Mouse (Mus musculus): ENCODE measurements around the gene Adgrl3.

Adgrl3 gene

GRCm38 (mm10) chr5:81076377-81076776 is 56.4 kb downstream of the Adgrl3 start:
- DNase-seq (ENCODE audit: low spot score in 2 of 2): no peak

- DNase-seq (ENCODE audit: low spot score in 2 of 2): no peak
Observed at GRCm38 (mm10) chr5:81077031-81077430, 57.1 kb downstream of the Adgrl3 start.

DNA sequence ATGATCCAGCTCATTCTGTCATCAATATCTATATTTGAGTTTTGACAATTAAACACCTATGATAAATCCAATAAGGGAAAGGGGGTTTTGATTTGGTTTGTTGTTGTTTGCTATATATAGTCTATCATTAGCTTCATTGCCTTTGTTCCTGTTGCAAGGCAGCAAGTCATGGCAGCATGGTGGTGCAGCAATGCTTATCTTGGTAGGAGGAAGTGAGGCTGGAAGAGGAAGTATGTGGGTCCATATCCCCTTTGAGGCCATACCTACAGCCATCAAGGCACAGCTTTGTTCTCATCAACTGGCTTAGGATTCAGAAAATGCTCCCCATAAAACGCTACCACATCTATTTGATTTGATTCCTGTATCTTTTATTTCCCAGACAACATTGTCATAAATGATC is 58.1 kb downstream of the Adgrl3 start:
- no peak for DNase-seq (ENCODE audit: low spot score in 2 of 2)

DNA sequence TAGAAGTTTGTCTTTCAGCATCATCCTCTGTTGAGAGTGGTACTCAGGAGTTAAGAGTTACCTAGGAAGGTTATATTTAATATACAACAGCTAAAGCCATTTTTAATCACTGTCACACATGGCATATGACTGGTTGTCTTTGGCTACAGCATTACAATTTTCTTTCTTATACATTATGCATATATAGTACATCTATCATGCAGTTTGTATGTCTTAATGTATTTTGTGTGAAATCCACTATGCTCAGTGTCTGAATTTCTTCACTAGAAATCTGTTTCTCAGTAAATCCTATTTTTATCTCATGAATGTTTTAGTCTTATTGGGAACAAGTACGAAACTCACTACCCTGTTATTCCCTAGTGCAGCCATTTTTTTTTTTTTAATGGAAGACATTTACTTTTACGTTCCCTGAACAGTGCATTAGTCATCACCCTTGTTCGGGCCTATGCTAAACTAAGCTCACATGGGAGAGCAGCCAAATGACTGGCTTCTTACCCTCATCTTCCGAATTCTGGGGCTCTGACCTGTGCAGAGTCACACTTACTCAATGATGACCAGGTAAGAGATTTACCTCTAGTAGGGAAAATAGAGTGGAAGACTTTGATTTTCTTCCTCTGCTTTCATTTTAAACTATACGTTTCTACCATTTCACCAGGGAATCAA is 63.9 kb downstream of the Adgrl3 start:
- DNase-seq (ENCODE audit: low spot score in 2 of 2): no peak

GRCm38 (mm10) chr5:81085152-81085551 is 65.2 kb downstream of the Adgrl3 start:
- DNase-seq (ENCODE audit: low spot score in 2 of 2): no peak

DNA sequence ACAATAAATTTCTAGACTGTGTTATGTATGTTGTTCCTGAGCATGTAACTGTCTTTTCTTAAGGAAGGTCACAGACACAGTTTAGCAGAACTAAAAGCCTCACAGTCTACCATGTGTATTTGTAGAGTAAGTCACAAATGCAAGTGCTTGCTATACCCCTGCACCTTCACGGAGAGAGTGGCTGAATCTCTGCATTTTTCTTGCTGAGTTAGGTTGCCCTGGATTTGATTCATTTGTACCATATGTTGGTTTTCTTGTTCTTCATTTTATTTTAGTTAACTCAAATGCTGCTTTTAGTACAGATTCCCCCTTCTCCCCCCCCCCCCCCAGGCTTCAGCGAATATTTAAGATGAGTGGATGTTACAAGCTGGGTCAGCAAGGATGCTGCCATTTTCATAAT is 68.7 kb downstream of the Adgrl3 start:
- no peak for DNase-seq (ENCODE audit: low spot score in 2 of 2)

DNA sequence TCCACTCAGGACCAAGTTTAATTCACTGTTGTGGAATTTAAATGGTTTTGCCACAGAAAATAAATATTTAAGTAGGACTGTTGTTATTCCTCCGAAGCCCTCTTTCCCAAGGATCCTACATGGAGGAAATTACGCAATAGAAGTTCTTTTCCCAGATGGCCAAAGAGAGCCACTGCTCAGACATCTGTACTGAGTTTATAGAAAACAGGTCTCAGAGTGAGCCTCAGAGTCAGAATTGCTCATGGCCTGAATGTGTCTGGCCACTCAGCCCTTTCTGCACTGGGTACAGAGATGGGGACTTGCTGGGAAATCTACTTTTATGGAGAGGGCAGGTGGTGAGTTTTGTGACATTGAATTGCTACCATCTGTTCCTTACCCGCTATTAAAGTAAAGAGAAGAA is 74.7 kb downstream of the Adgrl3 start:
- no peak for DNase-seq (ENCODE audit: low spot score in 2 of 2)

GRCm38 (mm10) chr5:81097131-81097530 is 77.2 kb downstream of the Adgrl3 start:
- DNase-seq (ENCODE audit: low spot score in 2 of 2): no peak

DNA sequence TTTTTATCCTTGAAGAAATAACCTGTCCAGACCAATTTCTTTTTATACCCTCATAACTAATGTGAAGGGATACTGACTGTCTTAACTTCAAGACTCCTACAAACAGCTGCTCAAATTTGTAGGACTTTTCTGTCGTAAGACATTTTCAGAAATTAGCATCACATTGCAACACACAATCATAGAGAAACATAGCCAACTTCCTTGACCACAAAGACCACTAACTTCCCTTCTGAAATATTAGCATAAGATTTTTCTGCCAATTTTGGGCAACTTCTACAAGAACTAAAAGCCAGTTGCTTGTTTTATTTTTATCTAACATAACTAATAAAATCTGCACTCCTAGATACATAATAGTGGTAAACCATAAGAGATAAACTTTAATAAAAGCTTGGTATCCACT is 87.5 kb downstream of the Adgrl3 start:
- no peak for DNase-seq (ENCODE audit: low spot score in 2 of 2)

GRCm38 (mm10) chr5:81124483-81124882 is 104.5 kb downstream of the Adgrl3 start:
- DNase-seq (ENCODE audit: low spot score in 2 of 2): no peak

- no peak for DNase-seq (ENCODE audit: low spot score in 2 of 2)
Observed at GRCm38 (mm10) chr5:81127639-81128038, 107.7 kb downstream of the Adgrl3 start.

GRCm38 (mm10) chr5:81136394-81136793 is 116.5 kb downstream of the Adgrl3 start:
- no peak for DNase-seq (ENCODE audit: low spot score in 2 of 2)

DNA sequence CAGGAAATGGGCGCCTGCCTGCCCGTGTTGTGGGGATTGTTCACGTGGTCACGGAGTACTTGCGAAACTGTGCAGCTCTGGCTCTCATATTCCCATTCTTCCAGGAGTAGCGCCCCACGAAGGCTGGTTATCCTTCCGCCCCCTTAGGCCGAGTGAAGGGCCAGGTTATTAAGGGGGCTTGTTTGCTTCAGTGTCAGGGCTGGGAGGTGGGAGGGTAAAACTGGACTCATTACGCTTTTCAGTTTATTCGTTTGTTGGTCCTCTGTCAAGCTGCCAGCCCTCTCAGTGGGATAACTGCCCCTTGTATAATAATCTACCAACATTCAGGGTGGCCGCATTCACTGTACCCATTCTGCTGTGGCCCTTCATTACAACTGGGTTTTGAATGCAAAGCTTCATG is 135.9 kb downstream of the Adgrl3 start:
- DNase-seq (ENCODE audit: low spot score in 2 of 2): no peak

DNA sequence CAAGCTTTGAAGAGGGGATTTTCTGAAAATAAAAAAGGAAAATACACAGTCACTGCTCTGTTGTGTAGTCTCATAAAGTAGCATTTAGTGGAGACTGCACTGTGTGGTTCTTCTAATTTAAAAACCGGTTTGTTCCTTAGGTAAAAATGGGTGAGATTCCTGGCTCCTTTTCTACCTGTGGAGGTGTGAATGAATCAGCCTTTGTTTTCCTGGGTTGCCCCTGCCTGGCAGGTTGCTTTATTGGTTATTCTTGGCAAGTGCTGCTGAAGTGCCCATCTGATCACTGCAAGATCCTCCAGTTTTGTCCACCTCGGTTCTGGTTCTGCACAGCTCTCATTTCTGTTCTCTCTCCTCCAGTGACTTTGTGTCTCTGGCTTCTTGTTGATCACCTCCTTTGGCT is 136.3 kb downstream of the Adgrl3 start:
- no peak for DNase-seq (ENCODE audit: low spot score in 2 of 2)

DNA sequence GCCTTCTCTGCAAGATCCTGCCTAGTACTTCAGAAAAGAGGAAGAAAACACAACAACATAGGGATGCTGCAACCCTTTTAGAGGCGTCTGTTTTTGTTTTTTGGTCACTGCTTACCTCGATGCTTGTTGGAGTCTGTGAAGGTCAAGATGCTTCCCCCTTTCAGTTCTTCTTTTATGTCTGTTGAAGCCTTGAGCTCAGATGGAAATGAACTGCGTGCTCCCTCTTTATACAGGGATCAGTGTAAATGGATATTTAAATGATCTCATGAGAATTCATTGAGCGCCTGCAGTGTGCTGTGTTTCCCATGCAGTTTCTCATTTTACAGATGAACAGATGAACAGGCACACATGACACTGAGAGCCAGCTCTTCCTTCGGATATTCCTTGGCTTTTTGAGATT is 136.9 kb downstream of the Adgrl3 start:
- no peak for DNase-seq (ENCODE audit: low spot score in 2 of 2)

GRCm38 (mm10) chr5:81159013-81159412 is 139.1 kb downstream of the Adgrl3 start:
- no peak for DNase-seq (ENCODE audit: low spot score in 2 of 2)

DNA sequence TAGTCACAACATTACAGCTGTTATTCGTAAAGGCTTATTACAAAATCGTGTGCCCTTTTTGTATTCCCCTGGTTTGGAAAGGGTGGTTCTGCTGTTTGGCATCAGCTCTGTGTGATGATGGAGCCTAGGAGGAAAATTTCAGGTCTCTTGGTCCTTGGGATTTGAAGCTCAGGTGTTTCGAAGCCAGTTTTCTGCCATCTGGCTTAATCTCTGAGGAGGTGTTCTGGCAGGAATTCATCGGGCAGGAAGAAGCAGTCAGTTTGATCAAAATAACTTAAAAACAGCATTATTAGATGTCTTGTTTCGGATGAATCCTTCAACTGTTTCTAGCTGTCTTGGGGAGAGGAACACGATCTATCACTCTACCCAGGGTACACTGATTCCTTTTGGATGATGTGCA is 140.5 kb downstream of the Adgrl3 start:
- DNase-seq (ENCODE audit: low spot score in 2 of 2): no peak

DNA sequence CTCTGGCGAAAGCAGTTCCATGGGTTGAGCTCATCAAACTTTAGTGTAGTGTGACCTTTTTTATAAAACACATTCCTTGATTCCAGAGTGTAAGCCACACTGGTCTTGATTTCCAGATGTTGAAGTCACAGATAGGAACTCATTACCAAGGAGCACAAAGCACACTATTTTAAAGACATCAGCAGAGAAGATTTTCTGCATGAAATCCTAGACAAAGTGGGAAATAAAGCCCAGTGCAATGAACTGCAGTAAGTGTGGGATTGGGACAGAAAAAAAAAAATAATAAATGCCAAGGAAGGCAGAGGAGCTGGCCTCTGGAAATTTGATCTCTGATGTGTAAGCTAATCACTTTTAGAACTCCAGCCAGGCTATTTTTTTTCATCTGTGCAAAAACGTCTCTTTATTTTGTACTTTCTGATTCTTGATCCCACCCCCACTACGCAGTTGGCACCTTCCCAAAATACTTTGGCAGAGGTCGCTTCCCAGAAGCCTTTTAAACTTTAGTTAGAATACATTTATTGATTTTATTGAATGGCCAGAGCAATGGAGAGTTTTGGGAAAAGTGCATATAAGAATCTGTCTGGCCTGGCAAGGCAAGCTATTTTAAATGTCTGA is 169.0 kb downstream of the Adgrl3 start:
- DNase-seq (ENCODE audit: low spot score in 2 of 2): no peak

DNA sequence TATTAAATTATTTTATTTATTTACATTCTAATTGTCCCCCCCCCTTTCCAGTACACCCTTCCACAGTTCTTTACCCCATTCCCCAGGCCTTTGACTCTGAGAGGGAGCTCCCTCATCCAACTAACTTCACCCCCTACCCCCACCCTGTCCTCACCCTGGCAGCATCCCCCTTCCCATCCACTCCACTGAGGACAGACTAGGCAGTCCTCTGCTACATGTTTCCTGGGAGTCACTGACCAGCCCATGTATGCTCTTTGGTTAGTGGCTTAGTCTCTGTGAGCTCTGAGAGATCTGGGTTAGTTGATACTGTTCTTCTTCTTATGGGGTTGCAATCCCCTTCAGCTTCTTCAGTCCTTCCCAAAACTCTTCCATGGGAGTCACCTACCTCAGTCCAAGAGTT is 180.4 kb downstream of the Adgrl3 start:
- DNase-seq (ENCODE audit: low spot score in 2 of 2): no peak

DNA sequence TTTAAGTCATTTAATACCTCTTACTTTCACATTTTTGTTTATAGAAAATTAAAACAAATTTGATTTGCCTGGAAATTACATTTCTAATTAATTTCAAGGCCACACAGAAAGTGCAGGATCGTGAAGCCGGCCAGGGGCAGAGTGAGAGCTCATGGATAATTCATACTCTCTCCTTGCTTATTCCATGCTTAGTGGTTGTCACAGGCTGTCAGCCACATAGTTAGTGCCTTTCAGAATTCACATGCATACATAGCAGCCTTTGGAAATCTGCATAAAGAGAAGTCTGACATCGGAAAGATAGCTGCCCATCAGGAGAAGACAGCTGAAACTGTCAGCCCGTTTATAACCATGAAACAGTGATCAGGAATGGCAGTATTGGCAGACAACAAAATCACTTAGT is 181.9 kb downstream of the Adgrl3 start:
- DNase-seq (ENCODE audit: low spot score in 2 of 2): no peak

GRCm38 (mm10) chr5:81218500-81219057 is 198.6 kb downstream of the Adgrl3 start:
- no peak for DNase-seq (ENCODE audit: low spot score in 2 of 2)

DNA sequence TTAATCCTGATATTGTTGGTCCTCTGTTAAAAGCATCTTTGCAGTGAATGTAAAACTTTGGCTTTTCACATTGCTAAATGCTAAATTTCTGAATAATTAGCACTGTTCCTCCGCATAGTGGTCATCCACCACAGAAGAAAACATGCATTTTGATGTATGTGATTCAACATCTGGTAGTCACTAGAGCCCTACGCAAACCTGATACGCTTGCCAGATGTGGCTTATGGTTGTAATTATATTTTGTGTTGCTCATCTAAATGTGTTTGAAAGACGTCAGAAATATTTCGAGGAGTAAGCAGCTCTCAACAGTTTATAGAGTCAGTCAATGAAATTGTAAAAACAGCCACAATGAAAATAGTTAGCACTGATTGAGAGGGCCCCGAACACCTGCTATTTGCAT is 204.5 kb downstream of the Adgrl3 start:
- DNase-seq (ENCODE audit: low spot score in 2 of 2): no peak

- no peak for DNase-seq (ENCODE audit: low spot score in 2 of 2)
Observed at GRCm38 (mm10) chr5:81225486-81225885, 205.5 kb downstream of the Adgrl3 start.

DNA sequence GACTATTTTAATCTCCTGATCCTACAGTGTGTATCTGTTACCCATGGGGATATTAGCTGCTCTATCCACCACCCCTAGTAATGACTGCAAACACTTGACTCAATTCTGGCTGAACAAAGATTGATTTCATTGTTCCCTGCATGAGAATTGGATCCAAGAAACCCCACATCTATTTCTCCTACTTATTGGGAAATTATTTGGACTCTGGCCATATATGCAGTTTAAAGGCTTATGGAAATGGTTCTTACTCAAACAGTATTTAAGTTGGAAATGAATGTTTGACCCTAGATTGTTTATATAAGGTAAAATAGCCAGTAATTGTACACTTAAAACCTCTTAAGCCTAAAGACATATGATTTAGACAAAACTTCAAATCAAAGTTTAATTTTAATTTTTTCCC is 207.3 kb downstream of the Adgrl3 start:
- no peak for DNase-seq (ENCODE audit: low spot score in 2 of 2)

Measured in frontal cortex, postnatal 10 days (tissue).